Mouse (Mus musculus): ENCODE results near the gene Mtfmt. TPM values are rescaled to one million over a fixed set of nuclear protein-coding genes. Genes with fewer than 3 reads are reported as not detected.

Mtfmt gene
- total and polyA plus RNA-seq, 3 experiments = 5.3 to 6.2 (median 5.8) TPM

GRCm38 (mm10) chr9:65458975-65459374 is 23.4 kb downstream of the Mtfmt start:
- Histone ChIP-seq H3K9ac (ENCODE audit: low read depth, low read length) (no peak overlapping the region), H3K79me2 (replicated peaks; ENCODE audit: control insufficient read depth, insufficient read depth, low read length) (no peaks in the 10 kb centered on the region), H3K36me3 (ENCODE audit: control insufficient read depth, insufficient read depth, low read length) (no peaks in the 10 kb centered on the region), H3K4me1 (ENCODE audit: control insufficient read depth, insufficient read depth, low read length) (peaks cover 4% of the 10 kb centered on the region; the same call in 1 of the 2 replicates), H3K4me3 (no peak overlapping the region), H3K27ac (no peak overlapping the region), H3K27me3 (ENCODE audit: control insufficient read depth, insufficient read depth, low read length) (no peaks in the 10 kb centered on the region)
- intact Hi-C loops (cut with DNase I) = no loop called here
- 83% methylated on average over 2 of the region's 2 CpGs for WGBS
- TF ChIP-seq POLR2A (IDR thresholded peaks at IDR 0.05; ENCODE audit: insufficient read depth, low read depth, low read length) = no peak
- TF ChIP-seq CTCF (IDR thresholded peaks at IDR 0.05) = no peak
- no peak for TF ChIP-seq EP300 (IDR thresholded peaks at IDR 0.05; ENCODE audit: insufficient read depth, low read depth, low read length)
- no peak for DNase-seq

GRCm38 (mm10) chr9:65460198-65460597 is 24.6 kb downstream of the Mtfmt start:
- H3K9ac ChIP-seq (ENCODE audit: low read depth, low read length) = no peak overlapping the region
- 73% methylated on average over 3 of the region's 3 CpGs for WGBS
- no peak for TF ChIP-seq CTCF (IDR thresholded peaks at IDR 0.05)
- TF ChIP-seq POLR2A (IDR thresholded peaks at IDR 0.05; ENCODE audit: insufficient read depth, low read depth, low read length) = no peak
- no peak for TF ChIP-seq EP300 (IDR thresholded peaks at IDR 0.05; ENCODE audit: insufficient read depth, low read depth, low read length)
- no peak for DNase-seq
- H3K79me2 ChIP-seq (replicated peaks; ENCODE audit: control insufficient read depth, insufficient read depth, low read length) = no peaks in the 10 kb centered on the region
- no peaks in the 10 kb centered on the region for H3K27me3 ChIP-seq (ENCODE audit: control insufficient read depth, insufficient read depth, low read length)
- intact Hi-C loops (cut with DNase I) = loop anchor here (5.0 kb wide), 1 partner anchor 122 kb away; the partner anchor contains the start of gene Plekho2
- peak overlapping the region; percentile 94 for H3K4me3 ChIP-seq
- no peaks in the 10 kb centered on the region for H3K36me3 ChIP-seq (ENCODE audit: control insufficient read depth, insufficient read depth, low read length)
- peaks cover 4% of the 10 kb centered on the region; the same call in 1 of the 2 replicates for H3K4me1 ChIP-seq (ENCODE audit: control insufficient read depth, insufficient read depth, low read length)
- no peak overlapping the region; the same call in 1 of the 2 replicates for H3K27ac ChIP-seq

GRCm38 (mm10) chr9:65460732-65461442 is 25.3 kb downstream of the Mtfmt start, which contains the start of gene Spg21:
Gene Spg21 (plus strand): TSS chr9:65460947.
- Histone ChIP-seq H3K36me3 (ENCODE audit: control insufficient read depth, insufficient read depth, low read length) (no peaks in the 10 kb centered on the region), H3K27me3 (ENCODE audit: control insufficient read depth, insufficient read depth, low read length) (no peaks in the 10 kb centered on the region), H3K9ac (ENCODE audit: low read depth, low read length) (peak within 1 kb of the TSS; percentile 89), H3K79me2 (replicated peaks; ENCODE audit: control insufficient read depth, insufficient read depth, low read length) (no peaks in the 10 kb centered on the region), H3K4me1 (ENCODE audit: control insufficient read depth, insufficient read depth, low read length) (peaks cover 4% of the 10 kb centered on the region; the same call in 1 of the 2 replicates), H3K4me3 (peak within 1 kb of the TSS; percentile 94), H3K27ac (peak within 1 kb of the TSS; percentile 61)
- intact Hi-C loops (cut with DNase I) = loop anchor here (5.0 kb wide), 1 partner anchor 121 kb away; the partner anchor contains the start of gene Plekho2
- TF ChIP-seq EP300 (IDR thresholded peaks at IDR 0.05; ENCODE audit: insufficient read depth, low read depth, low read length) (0 out of 2 replicates have a peak, but pooled peaks have one; percentile 7), POLR2A (IDR thresholded peaks at IDR 0.05; ENCODE audit: insufficient read depth, low read depth, low read length) (peak; percentile 53), CTCF (IDR thresholded peaks at IDR 0.05) (no peak)
- WGBS = under 1% methylated on average over 53 of the region's 53 CpGs
- peak; percentile 95 to 98 for DNase-seq

GRCm38 (mm10) chr9:65462544-65462943 is 27.0 kb downstream of the Mtfmt start:
- Histone ChIP-seq H3K4me1 (ENCODE audit: control insufficient read depth, insufficient read depth, low read length) (peaks cover 4% of the 10 kb centered on the region), H3K27me3 (ENCODE audit: control insufficient read depth, insufficient read depth, low read length) (no peaks in the 10 kb centered on the region), H3K9ac (ENCODE audit: low read depth, low read length) (no peak overlapping the region), H3K79me2 (replicated peaks; ENCODE audit: control insufficient read depth, insufficient read depth, low read length) (no peaks in the 10 kb centered on the region), H3K27ac (no peak overlapping the region), H3K36me3 (ENCODE audit: control insufficient read depth, insufficient read depth, low read length) (no peaks in the 10 kb centered on the region), H3K4me3 (no peak overlapping the region)
- TF ChIP-seq CTCF (IDR thresholded peaks at IDR 0.05) (no peak), EP300 (IDR thresholded peaks at IDR 0.05; ENCODE audit: insufficient read depth, low read depth, low read length) (no peak), POLR2A (IDR thresholded peaks at IDR 0.05; ENCODE audit: insufficient read depth, low read depth, low read length) (no peak)
- WGBS = 82% methylated on average over 5 of the region's 5 CpGs
- DNase-seq = no peak
- intact Hi-C loops (cut with DNase I) = loop anchor here (5.0 kb wide), 1 partner anchor 120 kb away; the partner anchor contains the start of gene Plekho2

- TF ChIP-seq CTCF (IDR thresholded peaks at IDR 0.05) = no peak
- TF ChIP-seq EP300 (IDR thresholded peaks at IDR 0.05; ENCODE audit: insufficient read depth, low read depth, low read length) = no peak
- no peak for TF ChIP-seq POLR2A (IDR thresholded peaks at IDR 0.05; ENCODE audit: insufficient read depth, low read depth, low read length)
- intact Hi-C loops (cut with DNase I) = loop anchor here (5.0 kb wide), 1 partner anchor 118 kb away; the partner anchor contains the start of gene Plekho2
- peak; percentile 25 to 40 for DNase-seq
- 0 out of 2 replicates have a peak, but pooled peaks cover 2% of the 10 kb centered on the region for H3K36me3 ChIP-seq (ENCODE audit: control insufficient read depth, insufficient read depth, low read length)
- no peaks in the 10 kb centered on the region for H3K79me2 ChIP-seq (replicated peaks; ENCODE audit: control insufficient read depth, insufficient read depth, low read length)
- no peak overlapping the region for H3K4me3 ChIP-seq
- H3K27ac ChIP-seq = no peak overlapping the region
- no peaks in the 10 kb centered on the region for H3K27me3 ChIP-seq (ENCODE audit: control insufficient read depth, insufficient read depth, low read length)
- WGBS = 76% methylated on average over 6 of the region's 6 CpGs
- H3K9ac ChIP-seq (ENCODE audit: low read depth, low read length) = no peak overlapping the region
- H3K4me1 ChIP-seq (ENCODE audit: control insufficient read depth, insufficient read depth, low read length) = peaks cover 8% of the 10 kb centered on the region
These were observed 28.6 kb downstream of the Mtfmt start for GRCm38 (mm10) chr9:65464161-65464560.

- no peak for DNase-seq
- 96% methylated on average over 2 of the region's 2 CpGs for WGBS
- H3K4me1 ChIP-seq (ENCODE audit: control insufficient read depth, insufficient read depth, low read length) = peaks cover 8% of the 10 kb centered on the region
- no peak overlapping the region for H3K9ac ChIP-seq (ENCODE audit: low read depth, low read length)
- H3K79me2 ChIP-seq (replicated peaks; ENCODE audit: control insufficient read depth, insufficient read depth, low read length) = no peaks in the 10 kb centered on the region
- no peak for TF ChIP-seq POLR2A (IDR thresholded peaks at IDR 0.05; ENCODE audit: insufficient read depth, low read depth, low read length)
- no peak for TF ChIP-seq CTCF (IDR thresholded peaks at IDR 0.05)
- no peak for TF ChIP-seq EP300 (IDR thresholded peaks at IDR 0.05; ENCODE audit: insufficient read depth, low read depth, low read length)
- no peak overlapping the region for H3K27ac ChIP-seq
- intact Hi-C loops (cut with DNase I) = no loop called here
- H3K36me3 ChIP-seq (ENCODE audit: control insufficient read depth, insufficient read depth, low read length) = 0 out of 2 replicates have a peak, but pooled peaks cover 2% of the 10 kb centered on the region
- no peaks in the 10 kb centered on the region for H3K27me3 ChIP-seq (ENCODE audit: control insufficient read depth, insufficient read depth, low read length)
- no peak overlapping the region for H3K4me3 ChIP-seq
These were observed 29.7 kb downstream of the Mtfmt start for GRCm38 (mm10) chr9:65465241-65465640.

Data from heart, adult 2 months (tissue).